Comparison of ENCODE assay signal across 21 mouse cellular contexts in the genomic region with DNA sequence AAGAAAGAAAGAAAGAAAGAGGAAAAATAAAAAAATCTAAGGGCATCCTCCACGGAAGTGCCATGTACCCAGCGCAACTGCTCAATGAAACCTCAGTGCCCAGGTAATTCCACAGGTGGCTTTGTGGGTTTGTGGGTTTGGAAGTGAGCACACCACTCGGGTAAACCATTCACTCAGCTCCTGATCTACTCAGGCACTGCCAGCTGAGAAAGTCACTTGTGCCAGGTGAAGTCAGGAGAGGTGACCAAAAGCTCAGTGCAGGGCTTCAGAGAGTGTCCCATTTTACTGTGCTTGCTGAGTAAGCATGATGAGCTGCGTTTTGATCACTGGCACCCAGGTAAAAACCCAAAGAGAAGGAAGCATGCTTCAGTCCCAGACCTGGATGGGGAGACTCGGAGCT.
DNase-seq lines count a peak whose midpoint lies in the region; TF ChIP-seq lines count a peak whose summit lies in the region.
"Had no signal": no experiment of that assay in that cellular context is flagged by ENCODE, and none has a peak within 500 bp of the region (broad histone marks: within the 10 kb centered on the region; RNA-seq: fewer than 3 reads in every experiment).

No protein-coding gene starts in this region.

- peak; percentile 64 for DNase-seq in heart, adult 11 months
- no peak for DNase-seq in heart, postnatal 10 days
- peak; percentile 72 for DNase-seq in kidney, adult 2 months
- no peak for DNase-seq in kidney, adult 18-20 months
- peak; percentile 57 for DNase-seq in kidney, adult 9 months
- DNase-seq in kidney, postnatal 14 days = no peak
- peak; percentile 88 for DNase-seq in liver, adult 2 months (ENCODE audit: extremely low read depth, low read depth, low spot score)
- no peak for DNase-seq in liver
- DNase-seq: adrenal gland, adult 8-10 months; adrenal gland, postnatal 14 days; adrenal gland, postnatal 36 days; B cell, adult 2 months; cerebellum, adult 11-12 months; cerebellum, adult 2 months; cerebellum, adult 9-10 months; cerebellum, postnatal 10 days; cerebellum, postnatal 25 days had no signal

- 0 out of 2 replicates have a peak, but pooled peaks cover 2% of the 10 kb centered on the region for H3K4me1 ChIP-seq in kidney, adult 2 months (ENCODE audit: control insufficient read depth, insufficient read depth, low read length)
- peaks cover 3% of the 10 kb centered on the region for H3K4me1 ChIP-seq in liver, adult 2 months (ENCODE audit: control insufficient read depth, insufficient read depth, low read length)
- H3K4me1 ChIP-seq: embryonic facial prominence, embryonic 10.5 days; embryonic facial prominence, embryonic 12.5 days; forebrain, embryonic 13.5 days had no signal

- H3K27ac ChIP-seq in kidney, adult 2 months (ENCODE audit: insufficient read depth, low read depth, low read length) = no peak overlapping the region
- H3K27ac ChIP-seq in liver, adult 2 months (replicated peaks; ENCODE audit: insufficient read depth, low read depth, low read length) = no peak overlapping the region
- H3K27ac ChIP-seq: embryonic facial prominence, embryonic 10.5 days; embryonic facial prominence, embryonic 12.5 days; forebrain, embryonic 13.5 days had no signal

- TF ChIP-seq CTCF in kidney, adult 2 months (conservative IDR thresholded peaks at IDR 0.05; ENCODE audit: insufficient read depth, insufficient read length, low read depth, low read length) = no peak
- no peak for TF ChIP-seq CTCF in liver, adult 2 months (IDR thresholded peaks at IDR 0.05; ENCODE audit: low read depth, low read length)

- WGBS in kidney, adult 2 months = 65% methylated on average over 5 of the region's 5 CpGs
- WGBS in liver, adult 2 months = 52% methylated on average over 5 of the region's 5 CpGs

- H3K36me3 ChIP-seq in kidney, adult 2 months (ENCODE audit: control insufficient read depth, insufficient read depth, low read length) = no peaks in the 10 kb centered on the region
- H3K36me3 ChIP-seq in liver, adult 2 months (ENCODE audit: control insufficient read depth, insufficient read depth, low read length) = no peaks in the 10 kb centered on the region
- H3K36me3 ChIP-seq: embryonic facial prominence, embryonic 10.5 days; embryonic facial prominence, embryonic 12.5 days; G1E had no signal

- no peak for TF ChIP-seq POLR2A in kidney, adult 2 months (IDR thresholded peaks at IDR 0.05; ENCODE audit: low read depth, low read length)
- TF ChIP-seq POLR2A in liver, adult 2 months (IDR thresholded peaks at IDR 0.05; ENCODE audit: extremely low read depth, insufficient read depth, low read length) = no peak

- H3K27me3 ChIP-seq in kidney, adult 2 months (replicated peaks; ENCODE audit: control insufficient read depth, insufficient read depth, low read length) = no peaks in the 10 kb centered on the region
- no peaks in the 10 kb centered on the region for H3K27me3 ChIP-seq in liver, adult 2 months (ENCODE audit: control insufficient read depth, insufficient read depth, low read length)
- H3K27me3 ChIP-seq: embryonic facial prominence, embryonic 12.5 days; forebrain, embryonic 13.5 days had no signal

- no peak overlapping the region for H3K9ac ChIP-seq in liver, adult 2 months (ENCODE audit: low read depth, low read length)
- H3K9ac ChIP-seq: embryonic facial prominence, embryonic 12.5 days; forebrain, embryonic 13.5 days had no signal

- no peaks in the 10 kb centered on the region for H3K79me2 ChIP-seq in liver, adult 2 months (ENCODE audit: control insufficient read depth, insufficient read depth, low read length)

- intact Hi-C loops in heart, postnatal 10 days (cut with DNase I) = no loop called here

- no peak overlapping the region for H3K4me3 ChIP-seq in kidney, adult 2 months (ENCODE audit: insufficient read depth, low read depth, low read length)
- H3K4me3 ChIP-seq in liver, adult 2 months (ENCODE audit: insufficient read depth, low read depth, low read length) = no peak overlapping the region
- H3K4me3 ChIP-seq: embryonic facial prominence, embryonic 10.5 days; embryonic facial prominence, embryonic 12.5 days; forebrain, embryonic 13.5 days had no signal

Comparison
In these comparisons a context has a peak if more than half of its experiments do, and no peak if none do; other contexts are left out.
1. DNase-seq: peak in heart, adult 11 months (single experiment), kidney, adult 2 months (single experiment), kidney, adult 9 months (single experiment) and liver, adult 2 months (single experiment); none in heart, postnatal 10 days (0 of 2), kidney, adult 18-20 months (single experiment), kidney, postnatal 14 days (single experiment) and liver (single experiment).